Mouse (Mus musculus) embryo, embryonic 11 days (tissue): ENCODE measurements at regions not wholly inside any gene's neighbourhood (a gene's known extent, or its start where the extent isn't known, plus 50 kb on each side); places are given as distances from the start of the nearest gene placed in this dataset.

Experiments used
- DNase-seq: peaks from one replicate; pipeline ENCODE4 v3.0.0-alpha.2; 2015

- DNase-seq = no peak
Observed at GRCm38 (mm10) chr9:86232174-86232573, 232.6 kb downstream of the Ube2cbp start.

- no peak for DNase-seq
Observed at GRCm38 (mm10) chr9:86233775-86234174, 231.0 kb downstream of the Ube2cbp start.

DNA sequence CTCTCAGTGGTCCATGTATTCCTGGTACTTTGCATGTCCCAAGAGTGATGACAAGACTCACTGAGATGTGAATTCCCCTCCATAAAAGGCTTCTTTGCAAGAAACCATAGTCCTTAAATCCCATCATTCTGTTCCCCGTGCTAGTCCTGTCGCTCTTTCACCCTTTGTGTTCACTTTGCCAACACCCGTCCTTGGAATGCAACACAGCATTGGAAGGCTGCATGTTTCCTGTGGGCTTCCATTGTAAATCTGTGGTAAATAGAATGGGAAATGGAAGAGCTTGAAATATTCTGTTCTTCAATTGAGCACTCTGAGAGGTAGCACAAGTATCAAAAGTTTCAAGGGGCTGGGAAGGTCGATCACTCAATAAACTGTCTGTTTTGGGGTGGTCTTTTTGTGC, 226.1 kb downstream of the Ube2cbp start:
- no peak for DNase-seq

GRCm38 (mm10) chr9:86240287-86240686, 224.5 kb downstream of the Ube2cbp start:
- DNase-seq = no peak

- DNase-seq = no peak
Observed at GRCm38 (mm10) chr9:86240896-86241295, 223.9 kb downstream of the Ube2cbp start.

DNA sequence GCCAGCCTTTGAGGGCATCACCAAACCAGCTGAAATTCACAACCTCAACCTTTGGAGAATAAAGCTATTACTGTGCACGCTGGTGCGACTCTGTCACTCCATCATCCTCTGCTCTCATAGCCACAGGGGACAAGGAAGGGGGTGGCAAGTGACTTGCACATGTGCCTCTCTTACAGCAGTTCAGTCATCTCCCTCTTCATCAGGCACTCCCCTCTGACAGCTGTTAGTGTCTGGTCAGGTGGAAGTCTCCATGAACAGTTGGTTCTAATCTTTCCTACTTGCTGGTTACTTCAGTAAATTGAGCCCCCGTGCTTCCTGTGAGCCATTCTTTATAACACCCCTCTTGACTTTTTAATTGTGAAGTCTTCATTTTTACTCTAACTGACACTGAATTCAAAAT, 214.6 kb downstream of the Ube2cbp start:
- no peak for DNase-seq

GRCm38 (mm10) chr9:86251331-86251730, 213.4 kb downstream of the Ube2cbp start:
- no peak for DNase-seq
